Mouse (Mus musculus): ENCODE results near the gene Tbcd.

DNA sequence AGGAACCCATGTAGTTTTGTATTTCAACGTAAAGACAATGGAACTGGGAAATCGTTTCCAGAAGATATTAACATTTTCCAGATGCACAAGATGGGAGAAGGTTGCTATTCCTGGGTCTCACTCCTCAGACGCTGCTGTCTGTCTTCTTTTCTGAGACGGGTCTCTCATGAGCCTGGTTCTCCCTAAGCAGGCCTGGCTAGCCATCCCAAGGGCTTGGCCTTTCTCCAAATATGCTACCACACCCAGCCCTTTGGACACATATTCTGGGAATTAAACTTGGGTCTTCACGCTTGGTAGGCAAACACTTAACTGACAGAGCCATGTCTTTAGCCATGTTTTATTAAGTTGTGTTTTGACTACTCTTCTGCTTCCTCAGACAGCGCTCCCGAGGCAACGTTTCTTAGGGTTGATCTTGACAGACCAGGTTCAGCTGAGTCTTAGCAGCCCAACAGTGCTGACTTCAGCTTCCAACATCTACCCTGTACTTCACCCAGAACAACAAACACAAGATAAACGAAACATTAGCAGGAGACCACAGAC, 202.7 kb downstream of the Tbcd start:
- TF ChIP-seq CTCF (IDR thresholded peaks at IDR 0.05; ENCODE audit: extremely low read depth, insufficient read length, insufficient replicate concordance, low read depth, low read length): no peak
- TF ChIP-seq POLR2A (IDR thresholded peaks at IDR 0.05; ENCODE audit: low read depth, low read length): no peak
